ENCODE assay signal across 24 mouse cellular contexts in genomic region chr14:73878866-73879419, GRCm38 (mm10).
DNase-seq lines count a peak whose midpoint lies in the region; ATAC-seq and TF ChIP-seq lines count a peak whose summit lies in the region.
"Had no signal": no experiment of that assay in that cellular context is flagged by ENCODE, and none has a peak within 500 bp of the region (broad histone marks: within the 10 kb centered on the region; RNA-seq: fewer than 3 reads in every experiment).

No protein-coding gene starts in this region.

- 47% methylated on average over 3 of the region's 3 CpGs for WGBS in kidney, embryonic 15.5 days
- 45% methylated on average over 3 of the region's 3 CpGs for WGBS in kidney, postnatal 0 days

- H3K27me3 ChIP-seq in kidney, embryonic 15.5 days: no peaks in the 10 kb centered on the region
- no peaks in the 10 kb centered on the region for H3K27me3 ChIP-seq in kidney, postnatal 0 days (ENCODE audit: insufficient read depth, low read length)
- H3K27me3 ChIP-seq: embryonic facial prominence, embryonic 13.5 days; embryonic facial prominence, embryonic 15.5 days; forebrain, embryonic 12.5 days had no signal

- H3K9ac ChIP-seq in kidney, embryonic 15.5 days: no peak overlapping the region
- H3K9ac ChIP-seq in kidney, postnatal 0 days (ENCODE audit: low read depth, low read length): no peak overlapping the region
- H3K9ac ChIP-seq: embryonic facial prominence, embryonic 13.5 days; embryonic facial prominence, embryonic 15.5 days; forebrain, embryonic 12.5 days had no signal

- H3K9me3 ChIP-seq in kidney, embryonic 15.5 days (replicated peaks): no peaks in the 10 kb centered on the region
- no peaks in the 10 kb centered on the region for H3K9me3 ChIP-seq in kidney, postnatal 0 days (replicated peaks; ENCODE audit: low read length)
- H3K9me3 ChIP-seq: embryonic facial prominence, embryonic 13.5 days; embryonic facial prominence, embryonic 15.5 days; forebrain, embryonic 10.5 days; forebrain, embryonic 12.5 days; G1E had no signal

- no peak for DNase-seq in kidney, adult 11 months
- peak; percentile 85 for DNase-seq in kidney, postnatal 0 days (ENCODE audit: low spot score)
- DNase-seq in kidney, postnatal 14 days: no peak
- DNase-seq in Muller cell, postnatal 12 days (ENCODE audit: inconsistent ontology term): peak; percentile 81
- no peak for DNase-seq in lung, postnatal 10 days
- DNase-seq: adrenal gland, adult 2 months; adrenal gland, postnatal 10 days; adrenal gland, postnatal 25 days; cerebellum, adult 11 months; cerebellum, adult 18-20 months; cerebellum, adult 8-10 months; cerebellum, adult 9-11 months; cerebellum, postnatal 14 days; cerebellum, postnatal 36 days; embryo, embryonic 11 days had no signal

- H3K4me2 ChIP-seq in kidney, embryonic 15.5 days: no peak overlapping the region
- H3K4me2 ChIP-seq in kidney, postnatal 0 days (ENCODE audit: low read length): no peak overlapping the region
- H3K4me2 ChIP-seq: embryonic facial prominence, embryonic 13.5 days; embryonic facial prominence, embryonic 15.5 days; forebrain, embryonic 12.5 days had no signal

- H3K4me1 ChIP-seq in kidney, embryonic 15.5 days: no peaks in the 10 kb centered on the region
- no peaks in the 10 kb centered on the region for H3K4me1 ChIP-seq in kidney, postnatal 0 days (replicated peaks; ENCODE audit: insufficient read depth, low read length)
- H3K4me1 ChIP-seq: embryonic facial prominence, embryonic 13.5 days; embryonic facial prominence, embryonic 15.5 days; forebrain, embryonic 10.5 days; forebrain, embryonic 12.5 days had no signal

- no peak overlapping the region for H3K4me3 ChIP-seq in kidney, embryonic 15.5 days (replicated peaks)
- H3K4me3 ChIP-seq in kidney, postnatal 0 days (replicated peaks; ENCODE audit: low read depth, low read length): no peak overlapping the region
- H3K4me3 ChIP-seq: embryonic facial prominence, embryonic 13.5 days; embryonic facial prominence, embryonic 15.5 days; erythroblast, embryonic 14.5 days; forebrain, embryonic 10.5 days; forebrain, embryonic 12.5 days had no signal

- no peaks in the 10 kb centered on the region for H3K36me3 ChIP-seq in kidney, embryonic 15.5 days
- no peaks in the 10 kb centered on the region for H3K36me3 ChIP-seq in kidney, postnatal 0 days (ENCODE audit: insufficient read depth, low read length)
- H3K36me3 ChIP-seq: embryonic facial prominence, embryonic 13.5 days; embryonic facial prominence, embryonic 15.5 days; forebrain, embryonic 10.5 days; forebrain, embryonic 12.5 days; G1E had no signal

- H3K27ac ChIP-seq in kidney, embryonic 15.5 days: no peak overlapping the region
- no peak overlapping the region for H3K27ac ChIP-seq in kidney, postnatal 0 days
- H3K27ac ChIP-seq: embryonic facial prominence, embryonic 13.5 days; embryonic facial prominence, embryonic 15.5 days; forebrain, embryonic 10.5 days; forebrain, embryonic 12.5 days had no signal

- no peak for TF ChIP-seq CTCF in kidney, postnatal 0 days (IDR thresholded peaks at IDR 0.05; ENCODE audit: low read depth)

- ATAC-seq in kidney, embryonic 15.5 days (replicated peaks; ENCODE audit: low FRiP score): peak; percentile 82
- 0 out of 2 replicates have a peak, but pooled peaks have one; percentile 40 for ATAC-seq in kidney, postnatal 0 days (replicated peaks; ENCODE audit: low FRiP score, low read depth)
- ATAC-seq: forebrain, embryonic 14.5 days; forebrain, embryonic 16.5 days had no signal

Comparison
In these comparisons a context has a peak if more than half of its experiments do, and no peak if none do; other contexts are left out.
1. DNase-seq: peak in kidney, postnatal 0 days (single experiment) and Muller cell, postnatal 12 days (single experiment); none in kidney, adult 11 months (single experiment), kidney, postnatal 14 days (single experiment) and lung, postnatal 10 days (single experiment).